Mouse (Mus musculus) spleen, adult 2 months (tissue): Measurements from ENCODE around the gene Radil.

Source experiments
- CTCF ChIP-seq: fragments of 200-500 bp; IDR thresholded peaks from 2 replicates; pipeline ENCODE4 v1.5.1; 2011; ENCODE audit warnings: mild to moderate bottlenecking, inconsistent platforms; ENCODE audit not compliant: insufficient read depth, insufficient read length, insufficient replicate concordance; ENCODE audit errors: extremely low read depth
- POLR2A ChIP-seq: fragments of 200-500 bp; IDR thresholded peaks from 2 replicates; pipeline ENCODE4 v1.6.1; 2011; ENCODE audit warnings: low read depth, low read length, inconsistent platforms

DNA sequence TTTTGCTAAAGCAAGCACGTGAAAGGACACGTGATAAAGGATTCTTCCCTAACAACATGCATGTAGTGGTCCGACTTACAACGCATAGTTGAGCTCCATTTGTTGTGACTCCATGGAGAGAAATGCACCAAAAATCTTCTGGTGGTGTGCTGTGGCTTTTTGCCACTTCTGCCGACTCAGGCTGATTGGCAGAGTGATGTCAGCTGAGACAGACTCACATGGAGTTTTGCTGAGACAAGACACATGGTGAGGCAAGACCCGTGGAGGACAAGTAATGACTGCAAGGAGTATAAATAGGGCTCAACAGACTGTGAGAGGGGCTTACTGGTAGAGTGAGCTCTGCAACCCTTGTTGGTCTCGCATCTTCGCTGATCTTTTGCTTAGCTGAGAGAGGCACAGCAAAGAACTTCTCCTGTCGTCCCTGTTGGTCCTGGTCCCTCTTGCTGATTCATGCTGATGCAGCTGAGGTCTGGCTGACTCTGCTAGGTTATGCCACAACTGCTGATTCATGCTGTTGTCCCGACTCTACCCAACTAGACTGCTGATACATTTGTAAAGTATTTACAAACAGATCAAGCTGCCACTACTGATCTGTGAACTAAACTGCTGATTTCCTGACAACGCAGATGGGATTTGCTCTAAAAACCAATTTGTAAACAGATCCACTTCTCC, 29.6 kb downstream of the Radil start:
- TF ChIP-seq CTCF (no peak), POLR2A (no peak)
